Mouse (Mus musculus) midbrain, embryonic 10.5 days (tissue): ENCODE data around the gene 2510039O18Rik. TPM values are rescaled to one million over a fixed set of nuclear protein-coding genes. Genes with fewer than 3 reads are reported as not detected.

Experiments
- DNase-seq: peaks from one replicate; pipeline ENCODE4 v3.0.0-alpha.2; 2017; ENCODE audit warnings: low spot score
- H3K27ac ChIP-seq: fragments of 300-500 bp; sonication (generic); replicated peaks from 2 replicates; pipeline ENCODE4 v1.5.1; 2016; ENCODE audit warnings: mild to moderate bottlenecking
- H3K27me3 ChIP-seq: fragments of 300-500 bp; sonication (generic); 2 replicates; pipeline ENCODE4 v1.6.1; 2016; ENCODE audit warnings: low read depth, mild to moderate bottlenecking; ENCODE audit not compliant: poor library complexity, severe bottlenecking
- H3K36me3 ChIP-seq: fragments of 300-500 bp; sonication (generic); 2 replicates; pipeline ENCODE4 v1.6.1; 2016; ENCODE audit warnings: mild to moderate bottlenecking, moderate library complexity
- H3K4me1 ChIP-seq: fragments of 300-500 bp; sonication (generic); 2 replicates; pipeline ENCODE4 v1.6.1; 2016
- H3K4me3 ChIP-seq: fragments of 300-500 bp; sonication (generic); 2 replicates; pipeline ENCODE4 v1.5.1; 2016; ENCODE audit warnings: mild to moderate bottlenecking, moderate library complexity
- H3K9me3 ChIP-seq: fragments of 300-500 bp; sonication (generic); replicated peaks from 2 replicates; pipeline ENCODE4 v1.6.1; 2016; ENCODE audit warnings: mild to moderate bottlenecking
- WGBS: fragments of 180-500 bp; shearing (Covaris S2); methylation state at CpG from one replicate; pipeline ENCODE4 v1.1.7; 2016; 5-methylcytosine and 5-hydroxymethylcytosine counted together
- polyA plus RNA-seq: library from polyadenylated mRNA; unstranded; fragments of >200 nt; fragmentation: Nextera tagmentation; extraction: Ambion mirVana; gene quantifications from 2 replicates; pipeline ENCODE4 v1.2.1, GENCODE M21; 2016

Gene 2510039O18Rik
- polyA plus RNA-seq, 1 experiment from 2014 or later: 11.6 TPM

DNA sequence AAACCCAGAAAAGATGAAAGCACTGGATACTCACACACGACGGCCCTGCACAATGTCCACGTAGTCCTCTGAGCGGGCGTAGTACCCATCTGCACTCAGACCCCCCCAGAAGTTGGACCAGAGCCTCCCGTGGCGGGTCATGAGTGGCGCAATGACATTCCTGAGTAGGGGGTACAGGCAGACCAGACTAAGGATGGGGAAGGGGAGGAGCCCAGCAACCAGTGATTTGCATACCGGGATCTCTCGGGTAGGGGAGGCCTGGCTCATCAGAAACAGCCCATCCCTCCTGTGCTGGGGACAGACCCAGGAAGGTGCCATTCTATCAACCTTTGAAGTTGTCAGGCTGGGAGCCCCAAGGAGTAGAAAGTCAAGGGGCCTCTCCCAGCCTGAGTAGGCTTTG is 19.7 kb upstream of the 2510039O18Rik start:
- WGBS: 28% methylated on average over 10 of the region's 10 CpGs
- Histone ChIP-seq H3K9me3 (no peaks in the 10 kb centered on the region), H3K36me3 (peaks cover 26% of the 10 kb centered on the region), H3K27me3 (no peaks in the 10 kb centered on the region), H3K4me1 (peaks cover 11% of the 10 kb centered on the region), H3K27ac (0 out of 2 replicates have a peak overlapping the region, but pooled peaks have one; percentile 23), H3K4me3 (peak overlapping the region; percentile 24; the same call in 1 of the 2 replicates)
- no peak for DNase-seq

DNA sequence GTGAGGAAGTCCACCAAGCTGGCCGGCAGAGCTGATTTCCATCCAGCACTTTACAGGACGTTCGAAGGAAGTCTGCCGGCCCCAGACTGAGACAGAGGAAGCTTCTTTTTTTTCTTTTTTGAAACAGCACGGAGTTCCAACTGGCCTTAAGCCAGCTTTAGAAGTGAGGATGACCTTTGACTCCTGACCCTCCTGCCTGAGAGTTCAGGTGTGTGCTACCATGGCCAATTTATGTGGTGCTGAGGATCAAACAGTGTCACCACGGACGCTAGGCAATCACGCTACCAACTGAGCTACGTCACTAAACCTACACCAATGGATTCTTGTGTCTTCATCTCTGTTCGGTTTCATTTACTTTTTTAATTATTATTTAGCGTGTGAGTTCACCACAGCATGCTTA is 18.4 kb upstream of the 2510039O18Rik start:
- Histone ChIP-seq H3K4me3 (no peak overlapping the region), H3K36me3 (peaks cover 24% of the 10 kb centered on the region), H3K4me1 (peaks cover 11% of the 10 kb centered on the region), H3K9me3 (no peaks in the 10 kb centered on the region), H3K27ac (no peak overlapping the region), H3K27me3 (no peaks in the 10 kb centered on the region)
- no peak for DNase-seq
- WGBS: 84% methylated on average over 11 of the region's 11 CpGs

DNA sequence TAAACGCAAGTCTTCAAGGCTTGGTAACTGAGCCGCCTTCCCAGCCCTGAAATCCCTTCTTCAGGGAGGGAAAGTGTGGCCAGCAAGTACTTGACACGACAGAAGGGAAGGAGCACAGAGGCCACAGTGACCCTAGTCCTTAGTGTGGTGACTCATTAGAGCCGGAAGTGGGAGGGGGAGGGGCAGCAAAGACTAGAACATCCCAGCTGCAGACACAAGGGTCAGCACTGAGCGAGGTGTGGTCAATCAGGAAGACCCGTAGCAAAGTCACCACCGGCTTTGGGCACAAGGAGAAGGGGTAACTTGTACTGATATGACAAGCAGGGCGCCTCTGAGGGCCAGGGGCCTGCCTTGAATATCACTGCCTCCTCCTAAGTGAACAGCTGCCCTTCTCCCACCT is 13.0 kb upstream of the 2510039O18Rik start:
- H3K27me3 ChIP-seq: no peaks in the 10 kb centered on the region
- H3K27ac ChIP-seq: peak overlapping the region; percentile 65; the same call in 1 of the 2 replicates
- peaks cover 27% of the 10 kb centered on the region for H3K36me3 ChIP-seq
- WGBS: 46% methylated on average over 8 of the region's 8 CpGs
- no peak for DNase-seq
- peaks cover 12% of the 10 kb centered on the region for H3K4me1 ChIP-seq
- H3K4me3 ChIP-seq: no peak overlapping the region
- no peaks in the 10 kb centered on the region for H3K9me3 ChIP-seq

DNA sequence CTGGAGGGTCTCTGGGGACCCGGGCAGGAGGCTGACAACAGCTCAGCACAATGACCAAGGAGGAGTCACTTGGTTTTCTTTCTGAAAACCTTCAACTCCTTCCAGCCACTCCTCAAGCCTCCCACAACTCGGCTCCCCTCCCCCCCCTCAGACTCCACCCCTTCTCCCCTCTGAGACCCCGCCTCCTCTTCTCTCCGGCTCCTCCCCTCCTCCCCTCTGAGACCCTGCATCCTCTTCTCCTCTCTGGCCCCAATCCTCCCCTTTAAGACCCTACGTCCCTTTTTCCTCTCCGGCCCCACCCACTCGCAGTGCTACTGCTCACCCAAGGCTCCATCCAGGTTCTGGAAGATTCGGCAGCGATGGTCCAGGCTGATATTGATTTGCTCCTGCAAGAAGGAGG is 12.6 kb upstream of the 2510039O18Rik start:
- no peaks in the 10 kb centered on the region for H3K9me3 ChIP-seq
- peaks cover 23% of the 10 kb centered on the region for H3K36me3 ChIP-seq
- H3K4me3 ChIP-seq: peak overlapping the region; percentile 21
- peaks cover 12% of the 10 kb centered on the region for H3K4me1 ChIP-seq
- peak overlapping the region; percentile 65 for H3K27ac ChIP-seq
- 14% methylated on average over 9 of the region's 9 CpGs for WGBS
- no peaks in the 10 kb centered on the region for H3K27me3 ChIP-seq
- peak; percentile 43 for DNase-seq

DNA sequence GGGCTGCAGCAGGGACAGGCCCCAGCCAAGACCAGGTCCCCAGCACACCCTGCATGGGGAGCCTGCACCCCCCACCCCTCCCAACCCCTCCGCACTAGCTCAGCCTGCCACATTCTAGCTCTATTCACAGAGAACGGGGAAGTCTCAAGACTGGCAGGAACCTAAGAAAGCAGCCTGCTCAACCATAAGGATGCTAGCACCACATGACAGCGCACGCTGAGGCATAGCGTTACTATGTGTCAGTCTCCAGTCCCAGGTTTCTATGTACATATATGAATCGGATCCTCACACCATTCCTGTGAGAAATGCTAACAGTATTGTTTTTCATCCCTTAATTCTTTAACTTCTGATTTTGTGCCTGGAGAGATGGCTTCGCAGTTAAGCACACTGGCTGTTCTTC is 12.2 kb upstream of the 2510039O18Rik start:
- H3K36me3 ChIP-seq: peaks cover 19% of the 10 kb centered on the region
- peak overlapping the region; percentile 21 for H3K4me3 ChIP-seq

DNA sequence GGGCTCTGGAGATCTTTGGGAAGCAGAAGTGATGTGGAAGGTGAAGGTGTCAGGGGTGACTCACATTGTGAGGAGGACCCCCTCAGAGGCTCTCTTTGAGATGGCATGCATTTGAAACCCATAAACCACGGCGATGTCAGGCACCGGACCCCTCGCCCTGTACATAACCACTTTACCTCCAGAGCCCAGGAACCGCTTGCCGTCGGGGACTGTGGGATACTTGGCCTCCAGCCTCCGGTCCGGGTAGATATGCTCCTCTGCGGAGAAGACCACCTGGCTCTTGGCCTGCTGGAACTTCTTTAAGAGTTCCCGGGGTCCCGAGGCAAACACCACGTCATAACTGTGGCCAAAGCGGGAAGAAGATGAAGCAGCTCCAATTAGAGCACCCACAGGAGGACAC is 9.7 kb upstream of the 2510039O18Rik start:
- H3K27me3 ChIP-seq: no peaks in the 10 kb centered on the region
- no peak overlapping the region for H3K27ac ChIP-seq
- H3K36me3 ChIP-seq: peaks cover 8% of the 10 kb centered on the region; the same call in 1 of the 2 replicates
- WGBS: 94% methylated on average over 14 of the region's 14 CpGs
- H3K4me3 ChIP-seq: no peak overlapping the region
- no peaks in the 10 kb centered on the region for H3K9me3 ChIP-seq
- peaks cover 14% of the 10 kb centered on the region for H3K4me1 ChIP-seq
- DNase-seq: no peak

More for the DNA sequence above, 12.2 kb upstream of the 2510039O18Rik start:
- Histone ChIP-seq H3K4me1 (peaks cover 12% of the 10 kb centered on the region), H3K27ac (peak overlapping the region; percentile 65), H3K9me3 (no peaks in the 10 kb centered on the region), H3K27me3 (no peaks in the 10 kb centered on the region)
- 63% methylated on average over 7 of the region's 7 CpGs for WGBS
- DNase-seq: no peak

DNA sequence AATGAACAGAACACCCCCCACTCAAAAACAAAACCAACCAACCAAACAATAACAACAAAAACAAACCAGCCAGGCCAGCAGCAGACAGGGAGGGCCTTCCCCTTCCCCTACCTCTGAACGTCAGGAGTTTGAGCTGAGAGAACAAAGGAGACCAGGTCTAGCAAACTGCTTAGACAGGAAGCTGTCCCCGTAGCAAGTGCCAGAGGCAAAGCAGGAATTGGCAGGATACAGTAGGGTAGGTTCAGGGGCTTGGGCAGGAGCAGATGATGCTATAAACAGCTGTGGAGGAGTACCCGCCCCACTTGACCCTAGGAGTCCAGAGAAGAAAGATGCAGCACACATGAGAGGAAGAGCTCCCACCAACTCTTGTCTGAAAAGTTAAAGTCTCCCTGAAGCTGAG is 6.6 kb upstream of the 2510039O18Rik start:
- H3K9me3 ChIP-seq: no peaks in the 10 kb centered on the region
- no peak overlapping the region for H3K4me3 ChIP-seq
- no peak overlapping the region for H3K27ac ChIP-seq
- peaks cover 8% of the 10 kb centered on the region; the same call in 1 of the 2 replicates for H3K36me3 ChIP-seq
- H3K27me3 ChIP-seq: peaks cover 11% of the 10 kb centered on the region; the same call in 1 of the 2 replicates
- no peak for DNase-seq
- WGBS: 55% methylated on average over 3 of the region's 3 CpGs
- H3K4me1 ChIP-seq: peaks cover 16% of the 10 kb centered on the region

DNA sequence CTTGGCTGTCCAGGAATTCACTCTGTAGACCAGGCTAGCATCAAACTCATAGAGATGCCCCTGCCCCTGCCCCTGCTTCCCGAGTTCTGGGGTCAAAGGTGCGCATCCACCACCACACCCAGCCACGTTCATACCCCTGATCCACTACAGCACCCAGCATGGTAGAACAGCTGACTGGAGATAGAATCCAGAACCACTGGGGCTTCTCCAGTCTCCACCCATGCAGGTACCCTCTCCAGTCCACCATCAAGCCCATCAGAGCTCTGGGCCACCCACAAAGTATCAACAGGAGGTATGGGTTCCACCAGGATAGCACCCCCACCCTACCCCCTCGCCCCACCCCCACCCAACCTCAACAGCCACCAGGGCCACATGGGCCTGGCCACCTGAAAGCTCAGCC is 6.1 kb upstream of the 2510039O18Rik start:
- peaks cover 11% of the 10 kb centered on the region; the same call in 1 of the 2 replicates for H3K27me3 ChIP-seq
- H3K27ac ChIP-seq: no peak overlapping the region
- peaks cover 16% of the 10 kb centered on the region for H3K4me1 ChIP-seq
- peaks cover 8% of the 10 kb centered on the region; the same call in 1 of the 2 replicates for H3K36me3 ChIP-seq
- no peak for DNase-seq
- H3K4me3 ChIP-seq: no peak overlapping the region
- WGBS: 79% methylated on average over 4 of the region's 4 CpGs
- no peaks in the 10 kb centered on the region for H3K9me3 ChIP-seq

DNA sequence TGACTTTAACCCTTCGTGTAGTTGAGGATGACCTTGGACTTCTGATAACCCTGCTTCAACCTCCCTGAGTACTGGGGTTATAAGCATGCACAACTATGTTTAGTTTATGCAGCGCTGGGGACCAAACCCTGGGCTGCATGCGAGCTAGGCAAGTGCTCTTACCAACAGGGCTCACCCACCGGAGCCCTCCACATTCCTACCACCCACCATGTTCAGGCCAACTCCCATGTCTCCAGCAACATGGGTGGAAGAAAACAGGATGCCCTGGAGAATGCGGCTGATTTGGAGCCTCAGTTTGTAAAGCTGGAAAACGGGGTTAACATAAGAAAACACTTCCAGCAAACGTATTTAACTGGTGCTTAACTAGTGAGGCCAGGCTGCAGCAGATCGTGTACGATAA is 4.8 kb upstream of the 2510039O18Rik start:
- H3K27me3 ChIP-seq: peaks cover 11% of the 10 kb centered on the region; the same call in 1 of the 2 replicates
- peak overlapping the region; percentile 64 for H3K4me3 ChIP-seq
- 22% methylated on average over 9 of the region's 9 CpGs for WGBS
- peaks cover 28% of the 10 kb centered on the region for H3K4me1 ChIP-seq
- no peaks in the 10 kb centered on the region for H3K9me3 ChIP-seq
- H3K27ac ChIP-seq: peak overlapping the region; percentile 79; the same call in 1 of the 2 replicates
- H3K36me3 ChIP-seq: peaks cover 5% of the 10 kb centered on the region; the same call in 1 of the 2 replicates
- no peak for DNase-seq

DNA sequence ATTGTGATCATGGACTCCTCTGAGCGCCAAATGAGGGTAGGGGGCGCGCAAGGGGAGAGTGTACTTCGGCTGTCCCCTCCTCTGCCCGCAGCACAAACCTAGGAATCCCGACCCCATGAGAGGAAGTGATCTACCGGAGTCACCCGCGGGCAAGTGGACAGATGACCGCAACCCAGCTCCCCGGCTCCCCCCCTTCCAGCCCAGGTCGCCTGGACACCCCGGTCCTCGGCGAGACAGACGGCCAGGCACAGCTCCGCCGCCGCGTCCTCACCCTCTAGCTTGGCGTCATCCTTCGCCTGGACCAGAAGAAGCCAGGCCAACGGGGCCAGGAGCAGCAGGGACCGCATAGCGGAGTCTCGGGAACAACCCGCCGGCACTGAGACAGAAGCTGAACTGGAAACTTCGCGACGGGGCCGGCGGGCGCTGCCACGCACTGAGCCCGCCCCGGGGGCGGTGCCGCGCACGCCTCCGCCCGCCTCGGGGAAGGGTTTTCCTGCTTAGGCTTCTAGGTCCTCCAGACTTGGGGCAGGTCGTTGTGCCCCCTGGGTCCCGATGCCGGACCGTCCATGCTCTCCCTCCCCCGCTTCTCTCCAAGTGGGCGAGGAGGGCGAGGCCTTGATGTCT is 4.3 kb upstream of the 2510039O18Rik start, which contains the start of gene Plod1:
Plod1 (minus strand) TSS at position 437 of the 624 bp plus-strand sequence.
- Histone ChIP-seq H3K27ac (peak within 1 kb of the TSS; percentile 79), H3K9me3 (no peaks in the 10 kb centered on the region), H3K4me3 (peak within 1 kb of the TSS; percentile 64), H3K4me1 (peaks cover 33% of the 10 kb centered on the region), H3K27me3 (peaks cover 11% of the 10 kb centered on the region; the same call in 1 of the 2 replicates), H3K36me3 (no peaks in the 10 kb centered on the region)
- WGBS: under 1% methylated on average over 51 of the region's 51 CpGs
- peak; percentile 77 for DNase-seq

DNA sequence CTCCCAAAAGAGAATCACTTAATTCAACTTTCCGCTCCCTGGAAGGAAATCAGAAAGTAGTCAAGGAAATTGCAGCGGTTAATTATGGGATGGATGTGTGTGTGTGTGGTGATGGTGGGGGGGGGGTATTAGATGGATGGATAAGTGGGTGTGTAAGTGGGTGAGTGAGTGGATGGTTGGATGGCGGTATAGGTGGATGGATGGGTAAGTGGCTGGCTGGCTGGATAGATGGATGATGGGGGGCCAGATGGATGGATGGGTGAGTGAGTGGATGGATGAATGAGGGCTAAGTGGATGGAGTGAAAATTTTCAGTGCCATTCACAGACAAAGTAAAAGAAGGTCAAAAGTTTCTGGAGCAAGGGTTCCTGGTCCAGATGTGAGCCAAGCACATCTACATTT is 3.7 kb upstream of the 2510039O18Rik start:
- H3K4me3 ChIP-seq: peak overlapping the region; percentile 64
- 43% methylated on average over 3 of the region's 3 CpGs for WGBS
- peaks cover 11% of the 10 kb centered on the region; the same call in 1 of the 2 replicates for H3K27me3 ChIP-seq
- H3K36me3 ChIP-seq: no peaks in the 10 kb centered on the region
- no peak for DNase-seq
- H3K4me1 ChIP-seq: peaks cover 38% of the 10 kb centered on the region
- no peaks in the 10 kb centered on the region for H3K9me3 ChIP-seq
- peak overlapping the region; percentile 79 for H3K27ac ChIP-seq

DNA sequence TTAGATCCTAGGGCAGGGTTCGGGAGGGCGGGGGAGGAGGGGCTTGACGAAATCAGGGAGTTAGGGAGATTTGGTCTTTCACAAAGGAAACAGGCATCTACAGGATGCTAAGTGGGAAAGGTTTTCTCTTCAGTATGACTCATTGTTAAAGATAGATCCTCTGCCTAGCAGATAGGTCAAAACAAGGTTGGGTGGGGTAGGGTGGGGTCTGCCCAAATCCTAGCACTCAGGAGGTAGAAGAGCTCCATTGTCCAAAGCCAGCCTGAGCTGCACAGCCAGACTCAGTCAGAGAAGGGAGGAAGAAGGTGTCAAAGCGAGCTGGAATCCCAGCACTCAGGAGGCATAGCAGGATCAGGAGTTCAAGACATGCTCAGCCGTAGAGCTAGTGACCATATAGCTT is 3.2 kb upstream of the 2510039O18Rik start:
- WGBS: 48% methylated on average over 5 of the region's 5 CpGs
- Histone ChIP-seq H3K9me3 (no peaks in the 10 kb centered on the region), H3K36me3 (no peaks in the 10 kb centered on the region), H3K27ac (no peak overlapping the region), H3K27me3 (peaks cover 11% of the 10 kb centered on the region; the same call in 1 of the 2 replicates), H3K4me3 (no peak overlapping the region), H3K4me1 (peaks cover 43% of the 10 kb centered on the region)
- DNase-seq: no peak
